Mouse (Mus musculus) stomach, postnatal 0 days (tissue): Measurements from ENCODE around the gene Mad1l1. TPM values are rescaled to one million over a fixed set of nuclear protein-coding genes. Genes with fewer than 3 reads are reported as not detected.

ENCODE experiments used
- ATAC-seq: fragments of 200-750 bp; cut with Nextera tagmentation; 2 replicates; pipeline ENCODE4 v1.8.0; 2017; ENCODE audit not compliant: low FRiP score, low TSS enrichment
- DNase-seq: peaks from one replicate; pipeline ENCODE4 v3.0.0-alpha.2; 2016; ENCODE audit warnings: low spot score
- H3K27ac ChIP-seq: fragments of 300-500 bp; sonication (generic); replicated peaks from 2 replicates; pipeline ENCODE4 v1.5.1; 2014; ENCODE audit warnings: mild to moderate bottlenecking, control low read depth
- H3K27me3 ChIP-seq: fragments of 300-500 bp; sonication (generic); 2 replicates; pipeline ENCODE4 v1.6.1; 2014; ENCODE audit warnings: low read length; ENCODE audit not compliant: control insufficient read depth, insufficient read depth
- H3K36me3 ChIP-seq: fragments of 300-500 bp; sonication (generic); 2 replicates; pipeline ENCODE4 v1.6.1; 2014; ENCODE audit warnings: low read length, mixed read lengths; ENCODE audit not compliant: control insufficient read depth, insufficient read depth
- H3K4me1 ChIP-seq: fragments of 300-500 bp; sonication (generic); replicated peaks from 2 replicates; pipeline ENCODE4 v1.6.1; 2014; ENCODE audit warnings: antibody characterized with exemption; ENCODE audit not compliant: control insufficient read depth, insufficient read depth
- H3K4me2 ChIP-seq: fragments of 300-500 bp; sonication (generic); replicated peaks from 2 replicates; pipeline ENCODE4 v1.6.1; 2014; ENCODE audit warnings: low read depth, mild to moderate bottlenecking, control low read depth, moderate library complexity
- H3K4me3 ChIP-seq: fragments of 300-500 bp; sonication (generic); 2 replicates; pipeline ENCODE4 v1.5.1; 2014; ENCODE audit warnings: low read depth, low read length, control low read depth
- H3K9ac ChIP-seq: fragments of 300-500 bp; sonication (generic); 2 replicates; pipeline ENCODE4 v1.6.1; 2014; ENCODE audit warnings: mild to moderate bottlenecking, low read length, control low read depth, mixed read lengths
- H3K9me3 ChIP-seq: fragments of 300-500 bp; sonication (generic); 2 replicates; pipeline ENCODE4 v1.6.1; 2016; ENCODE audit warnings: low read length; ENCODE audit not compliant: control insufficient read depth
- CTCF ChIP-seq: IDR thresholded peaks from 2 replicates; pipeline ENCODE4 v1.5.1; 2016; ENCODE audit warnings: antibody characterized with exemption, low read depth, mild to moderate bottlenecking, moderate library complexity
- EP300 ChIP-seq: optimal IDR thresholded peaks from 2 replicates; pipeline ENCODE3; 2016; ENCODE audit warnings: antibody characterized with exemption
- WGBS: fragments of 180-500 bp; shearing (Covaris S2); extraction: QIAGEN DNeasy Blood & Tissue Kit; methylation state at CpG from one replicate; pipeline ENCODE4 v1.1.7; 2014; 5-methylcytosine and 5-hydroxymethylcytosine counted together
- polyA plus RNA-seq: library from polyadenylated mRNA; unstranded; fragments of >200 nt; fragmentation: Nextera tagmentation; extraction: Ambion mirVana; gene quantifications from 2 replicates; pipeline ENCODE4 v1.2.1, GENCODE M21; 2015

Mad1l1 gene
- polyA plus RNA-seq, 1 experiment from 2014 or later = 14.2 TPM

DNA sequence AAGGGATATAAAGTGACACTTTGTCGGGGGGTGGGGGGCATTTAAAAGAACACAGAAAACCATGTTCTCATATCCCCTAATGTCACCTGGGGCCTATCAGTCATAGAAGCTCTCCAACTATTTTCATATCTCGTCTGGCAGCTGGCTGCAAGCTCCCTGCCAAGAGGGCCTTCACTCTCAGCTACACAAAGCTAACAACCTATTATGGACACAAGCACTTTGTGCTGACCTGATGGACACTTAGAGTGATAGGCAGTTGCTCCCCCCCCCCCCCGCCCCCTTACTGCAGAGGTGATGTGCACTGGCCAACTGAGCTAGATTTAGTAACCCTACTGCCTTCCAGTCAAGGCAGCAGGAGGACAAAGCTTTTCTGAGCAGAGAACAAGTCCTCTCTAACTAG is 104.3 kb downstream of the Mad1l1 start:
- Histone ChIP-seq H3K4me1 (no peaks in the 10 kb centered on the region), H3K27ac (no peak overlapping the region), H3K9ac (no peak overlapping the region), H3K4me3 (no peak overlapping the region), H3K4me2 (no peak overlapping the region), H3K36me3 (no peaks in the 10 kb centered on the region), H3K27me3 (no peaks in the 10 kb centered on the region), H3K9me3 (no peaks in the 10 kb centered on the region)
- TF ChIP-seq CTCF = no peak
- WGBS = 84% methylated on average over 3 of the region's 3 CpGs
- ATAC-seq (no peak), DNase-seq (no peak)

GRCm38 (mm10) chr5:140215471-140216087 is 105.8 kb downstream of the Mad1l1 start:
- 72% methylated on average over 4 of the region's 4 CpGs for WGBS
- no peak overlapping the region for H3K4me2 ChIP-seq
- H3K27ac ChIP-seq = no peak overlapping the region
- no peak for ATAC-seq
- no peaks in the 10 kb centered on the region for H3K4me1 ChIP-seq
- no peak overlapping the region for H3K4me3 ChIP-seq
- no peak for DNase-seq
- H3K9me3 ChIP-seq = no peaks in the 10 kb centered on the region
- TF ChIP-seq EP300 = no peak
- TF ChIP-seq CTCF = no peak
- no peaks in the 10 kb centered on the region for H3K27me3 ChIP-seq
- H3K9ac ChIP-seq = no peak overlapping the region
- no peaks in the 10 kb centered on the region for H3K36me3 ChIP-seq

DNA sequence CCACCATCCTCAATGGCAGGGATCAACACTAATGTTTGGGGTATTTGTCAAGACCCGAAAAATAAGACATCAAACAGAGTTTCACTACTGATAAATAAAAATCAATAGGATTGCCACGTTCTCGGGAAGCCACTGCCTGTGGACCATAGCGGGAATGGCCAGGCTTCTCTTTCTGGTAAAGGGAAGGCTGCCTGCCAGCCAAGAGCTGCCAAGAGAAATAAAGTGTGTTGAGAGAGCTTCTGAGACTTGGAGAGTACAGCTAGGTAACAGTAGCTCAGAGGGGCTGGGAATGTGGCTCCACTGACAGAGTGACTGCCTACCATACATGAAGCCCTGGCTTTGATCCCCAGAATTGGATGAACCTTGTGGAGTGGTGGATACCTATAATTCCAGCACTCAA is 108.4 kb downstream of the Mad1l1 start:
- no peaks in the 10 kb centered on the region for H3K9me3 ChIP-seq
- 72% methylated on average over 4 of the region's 4 CpGs for WGBS
- no peak overlapping the region for H3K27ac ChIP-seq
- H3K4me1 ChIP-seq = no peaks in the 10 kb centered on the region; the same call in 1 of the 2 replicates
- no peak overlapping the region for H3K9ac ChIP-seq
- no peak for ATAC-seq
- DNase-seq = no peak
- H3K4me2 ChIP-seq = no peak overlapping the region
- TF ChIP-seq EP300 (no peak), CTCF (no peak)
- H3K4me3 ChIP-seq = no peak overlapping the region
- no peaks in the 10 kb centered on the region for H3K27me3 ChIP-seq
- H3K36me3 ChIP-seq = no peaks in the 10 kb centered on the region

GRCm38 (mm10) chr5:140210417-140211184 is 110.8 kb downstream of the Mad1l1 start:
- H3K4me1 ChIP-seq = no peaks in the 10 kb centered on the region; the same call in 1 of the 2 replicates
- 70% methylated on average over 6 of the region's 6 CpGs for WGBS
- no peaks in the 10 kb centered on the region for H3K36me3 ChIP-seq
- H3K4me3 ChIP-seq = no peak overlapping the region
- H3K27me3 ChIP-seq = no peaks in the 10 kb centered on the region
- no peaks in the 10 kb centered on the region for H3K9me3 ChIP-seq
- TF ChIP-seq EP300 (no peak), CTCF (no peak)
- no peak overlapping the region for H3K27ac ChIP-seq
- H3K9ac ChIP-seq = no peak overlapping the region
- DNase-seq (no peak), ATAC-seq (no peak)
- H3K4me2 ChIP-seq = no peak overlapping the region

- Histone ChIP-seq H3K9me3 (no peaks in the 10 kb centered on the region), H3K36me3 (no peaks in the 10 kb centered on the region), H3K9ac (no peak overlapping the region), H3K27me3 (no peaks in the 10 kb centered on the region), H3K4me3 (no peak overlapping the region), H3K27ac (no peak overlapping the region), H3K4me1 (no peaks in the 10 kb centered on the region; the same call in 1 of the 2 replicates), H3K4me2 (no peak overlapping the region)
- TF ChIP-seq CTCF = no peak; the same call in 1 of the 2 replicates
- TF ChIP-seq EP300 = no peak
- peak; percentile 63 for ATAC-seq
- 33% methylated on average over 19 of the region's 19 CpGs for WGBS
- DNase-seq = peak; percentile 46
These were observed 112.5 kb downstream of the Mad1l1 start for GRCm38 (mm10) chr5:140208743-140209409.
